Mouse (Mus musculus) heart, embryonic 11.5 days (tissue): ENCODE data around the gene Ano9. TPM values are rescaled to one million over a fixed set of nuclear protein-coding genes. Genes with fewer than 3 reads are reported as not detected.

Experiments
- ATAC-seq: fragments of 200-750 bp; cut with Nextera tagmentation; replicated peaks from 2 replicates; pipeline ENCODE4 v1.8.0; 2017; ENCODE audit warnings: moderate library complexity; ENCODE audit not compliant: insufficient number of reproducible peaks, low FRiP score, low TSS enrichment
- H3K27ac ChIP-seq: fragments of 300-500 bp; sonication (generic); 2 replicates; pipeline ENCODE4 v1.5.1; 2014; ENCODE audit warnings: mild to moderate bottlenecking, low read depth, low read length
- H3K27me3 ChIP-seq: fragments of 300-500 bp; sonication (generic); 2 replicates; pipeline ENCODE4 v1.6.1; 2014; ENCODE audit warnings: mild to moderate bottlenecking, low read length, mixed read lengths; ENCODE audit not compliant: control insufficient read depth, insufficient read depth
- H3K36me3 ChIP-seq: fragments of 300-500 bp; sonication (generic); 2 replicates; pipeline ENCODE4 v1.6.1; 2014; ENCODE audit warnings: mild to moderate bottlenecking, low read length, moderate library complexity, mixed read lengths; ENCODE audit not compliant: control insufficient read depth, insufficient read depth
- H3K4me1 ChIP-seq: fragments of 300-500 bp; sonication (generic); 2 replicates; pipeline ENCODE4 v1.6.1; 2014; ENCODE audit warnings: low read length; ENCODE audit not compliant: control insufficient read depth, insufficient read depth
- H3K4me2 ChIP-seq: fragments of 300-500 bp; sonication (generic); 2 replicates; pipeline ENCODE4 v1.6.1; 2014; ENCODE audit warnings: mild to moderate bottlenecking, moderate library complexity
- H3K4me3 ChIP-seq: fragments of 300-500 bp; sonication (generic); 2 replicates; pipeline ENCODE4 v1.5.1; 2014; ENCODE audit warnings: low read depth, low read length
- H3K9ac ChIP-seq: fragments of 300-500 bp; sonication (generic); 2 replicates; pipeline ENCODE4 v1.6.1; 2014; ENCODE audit warnings: mild to moderate bottlenecking, low read depth, low read length, moderate library complexity
- H3K9me3 ChIP-seq: fragments of 300-500 bp; sonication (generic); replicated peaks from 2 replicates; pipeline ENCODE4 v1.6.1; 2016; ENCODE audit warnings: low read length; ENCODE audit not compliant: control insufficient read depth
- WGBS: fragments of 180-500 bp; shearing (Covaris S2); extraction: QIAGEN DNeasy Blood & Tissue Kit; methylation state at CpG from one replicate; pipeline ENCODE4 v1.1.7; 2014; ENCODE audit not compliant: insufficient replicate concordance; 5-methylcytosine and 5-hydroxymethylcytosine counted together
- polyA plus RNA-seq: library from polyadenylated mRNA; unstranded; fragments of >200 nt; fragmentation: Nextera tagmentation; extraction: Ambion mirVana; gene quantifications from 2 replicates; pipeline ENCODE4 v1.2.1, GENCODE M21; 2014

Ano9 gene
- polyA plus RNA-seq, 1 experiment from 2014 or later, result 0.31 TPM

DNA sequence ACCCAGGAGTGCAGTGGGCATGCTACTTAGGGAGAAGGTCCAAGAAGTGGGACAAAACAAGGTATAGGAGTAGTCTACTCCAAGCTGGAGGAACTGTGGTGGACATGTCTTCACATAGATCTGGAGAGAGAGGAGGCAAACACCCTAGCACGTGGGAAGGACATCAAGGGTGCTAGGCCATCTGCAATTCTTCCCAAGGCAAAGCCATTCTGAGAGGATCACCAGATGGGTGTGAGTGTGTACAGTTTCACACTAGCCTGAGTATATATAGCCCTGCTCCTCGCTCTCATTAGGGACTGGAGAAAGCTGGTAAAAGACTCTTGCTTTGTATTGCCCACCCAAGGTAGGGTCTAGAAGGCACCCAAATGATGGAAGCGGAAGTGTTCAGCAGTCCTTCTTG lies 54.3 kb downstream of the Ano9 start:
- Histone ChIP-seq H3K4me3 (no peak overlapping the region), H3K4me2 (no peak overlapping the region), H3K9me3 (no peaks in the 10 kb centered on the region), H3K36me3 (no peaks in the 10 kb centered on the region), H3K4me1 (0 out of 2 replicates have a peak, but pooled peaks cover 4% of the 10 kb centered on the region), H3K27ac (no peak overlapping the region), H3K27me3 (peaks cover 75% of the 10 kb centered on the region), H3K9ac (no peak overlapping the region)
- WGBS, result 66% methylated on average over 3 of the region's 3 CpGs
- ATAC-seq, result no peak

DNA sequence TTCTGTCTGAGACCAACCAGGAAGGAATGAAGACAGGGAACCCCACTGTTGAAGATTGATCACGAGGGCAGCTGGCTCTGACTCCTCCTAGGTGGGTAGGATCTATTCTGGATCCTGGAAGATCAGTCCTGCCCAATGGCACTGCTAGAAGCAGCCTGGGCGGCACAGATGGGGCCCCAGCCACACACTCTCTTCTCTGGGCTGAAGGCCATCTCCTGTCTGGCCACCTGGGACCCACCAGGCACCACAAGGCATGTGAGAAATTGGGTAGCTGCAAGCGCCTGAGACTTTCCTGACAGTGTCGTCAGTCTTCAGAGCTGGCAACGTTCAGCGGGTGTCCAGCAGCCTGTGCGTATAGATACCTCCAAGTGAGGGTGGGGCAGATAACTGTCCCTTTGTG lies 55.1 kb downstream of the Ano9 start:
- no peak for ATAC-seq
- Histone ChIP-seq H3K9ac (no peak overlapping the region), H3K4me3 (no peak overlapping the region), H3K4me1 (0 out of 2 replicates have a peak, but pooled peaks cover 4% of the 10 kb centered on the region), H3K9me3 (no peaks in the 10 kb centered on the region), H3K4me2 (no peak overlapping the region), H3K36me3 (no peaks in the 10 kb centered on the region), H3K27ac (no peak overlapping the region), H3K27me3 (peaks cover 72% of the 10 kb centered on the region)
- 72% methylated on average over 7 of the region's 7 CpGs for WGBS

DNA sequence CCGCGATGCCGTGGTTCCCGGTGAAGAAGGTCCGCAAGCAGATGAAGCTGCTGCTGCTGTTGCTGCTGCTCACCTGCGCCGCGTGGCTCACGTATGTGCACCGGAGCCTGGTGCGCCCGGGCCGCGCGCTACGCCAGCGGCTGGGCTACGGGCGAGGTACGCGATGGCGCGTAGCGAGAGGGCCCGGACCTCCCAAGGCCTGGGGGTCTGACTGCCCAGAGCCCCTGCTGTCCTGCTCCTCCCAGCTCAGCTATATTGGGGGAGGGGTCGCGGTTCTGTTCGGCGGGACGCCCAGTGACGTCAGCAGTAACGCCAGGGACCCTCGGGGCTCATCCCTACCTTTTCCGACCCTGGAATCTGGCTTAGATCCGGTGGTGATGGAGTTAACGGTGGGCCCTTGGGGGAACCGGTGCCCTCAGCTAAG lies 56.3 kb downstream of the Ano9 start:
- H3K36me3 ChIP-seq, result no peaks in the 10 kb centered on the region
- H3K4me2 ChIP-seq, result peak overlapping the region; percentile 92
- H3K9me3 ChIP-seq, result no peaks in the 10 kb centered on the region
- H3K4me3 ChIP-seq, result peak overlapping the region; percentile 63
- ATAC-seq, result peak; percentile 3; the same call in 1 of the 2 replicates
- H3K27me3 ChIP-seq, result peaks cover 62% of the 10 kb centered on the region
- H3K9ac ChIP-seq, result peak overlapping the region; percentile 66
- 0 out of 2 replicates have a peak, but pooled peaks cover 4% of the 10 kb centered on the region for H3K4me1 ChIP-seq
- H3K27ac ChIP-seq, result no peak overlapping the region
- WGBS, result under 1% methylated on average over 23 of the region's 37 CpGs

DNA sequence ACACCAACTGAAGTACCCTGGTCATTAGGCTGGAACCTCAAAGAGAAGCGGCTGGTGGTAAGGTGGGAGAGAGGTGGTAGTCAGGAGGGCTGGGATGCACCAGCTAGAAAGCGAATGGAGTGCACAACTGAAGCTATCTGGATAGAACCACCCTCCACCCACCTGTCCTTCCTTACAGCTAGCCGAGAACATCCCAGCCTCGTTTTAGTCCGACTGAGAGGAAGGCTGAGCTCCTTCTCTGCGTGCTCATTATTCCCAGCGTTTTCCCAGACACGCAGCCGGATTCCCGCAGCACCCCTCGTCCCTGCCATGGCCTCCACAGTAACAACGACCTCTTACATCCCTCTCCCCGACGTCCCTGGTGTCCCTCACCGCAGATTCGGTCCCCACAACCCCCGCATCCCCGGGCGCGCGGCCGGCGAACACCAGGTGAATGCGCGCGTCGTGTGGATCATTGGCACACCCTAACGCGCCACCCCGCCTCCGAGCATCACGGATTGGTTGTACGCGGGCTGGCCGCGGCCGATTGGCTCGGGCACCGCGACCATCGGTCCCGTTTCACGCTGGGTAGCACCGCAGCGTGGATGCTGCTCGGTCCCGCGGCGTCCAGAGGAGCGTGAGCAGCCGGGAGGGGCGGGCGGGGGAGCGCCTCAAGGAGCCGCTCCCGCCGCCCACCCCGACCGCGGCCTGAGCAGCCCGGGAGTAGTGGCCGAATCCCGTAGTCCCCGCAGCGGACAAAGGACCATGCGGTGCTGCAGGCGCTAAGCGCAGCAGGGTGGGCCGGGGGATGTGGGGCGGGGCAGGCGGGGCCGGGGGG lies 57.0 kb downstream of the Ano9 start, which contains the start of gene B4galnt4:
B4galnt4 (plus strand) TSS at position 679 of the 817 bp plus-strand sequence.
- Histone ChIP-seq H3K4me2 (peak within 1 kb of the TSS; percentile 92), H3K4me1 (0 out of 2 replicates have a peak, but pooled peaks cover 4% of the 10 kb centered on the region), H3K9me3 (no peaks in the 10 kb centered on the region), H3K36me3 (no peaks in the 10 kb centered on the region), H3K4me3 (peak within 1 kb of the TSS; percentile 63), H3K27me3 (peaks cover 57% of the 10 kb centered on the region), H3K9ac (peak within 1 kb of the TSS; percentile 66), H3K27ac (no peak within 1 kb of the TSS)
- ATAC-seq, result peak; percentile 77
- under 1% methylated on average over 68 of the region's 72 CpGs for WGBS

DNA sequence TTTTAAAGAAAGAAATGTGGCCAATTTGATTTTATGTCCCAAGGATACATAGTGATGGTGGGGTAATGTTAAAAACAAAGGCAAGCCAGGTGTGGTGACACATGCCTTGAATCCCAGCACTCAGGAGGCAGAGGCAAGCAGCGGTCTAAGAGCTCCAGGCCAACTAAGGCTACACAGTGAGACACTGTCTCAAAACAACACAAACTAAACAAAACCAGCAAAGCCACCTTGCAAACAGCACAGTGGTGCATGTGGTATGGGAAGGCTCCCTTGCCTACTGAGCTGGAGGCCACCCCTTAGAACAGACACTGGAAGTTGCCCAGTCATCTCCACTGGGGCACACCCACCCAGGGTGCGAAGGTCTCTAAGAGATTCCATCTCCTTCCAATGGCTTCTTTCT lies 57.7 kb downstream of the Ano9 start:
- H3K27me3 ChIP-seq, result peaks cover 55% of the 10 kb centered on the region
- H3K4me2 ChIP-seq, result peak overlapping the region; percentile 92
- ATAC-seq, result no peak

DNA sequence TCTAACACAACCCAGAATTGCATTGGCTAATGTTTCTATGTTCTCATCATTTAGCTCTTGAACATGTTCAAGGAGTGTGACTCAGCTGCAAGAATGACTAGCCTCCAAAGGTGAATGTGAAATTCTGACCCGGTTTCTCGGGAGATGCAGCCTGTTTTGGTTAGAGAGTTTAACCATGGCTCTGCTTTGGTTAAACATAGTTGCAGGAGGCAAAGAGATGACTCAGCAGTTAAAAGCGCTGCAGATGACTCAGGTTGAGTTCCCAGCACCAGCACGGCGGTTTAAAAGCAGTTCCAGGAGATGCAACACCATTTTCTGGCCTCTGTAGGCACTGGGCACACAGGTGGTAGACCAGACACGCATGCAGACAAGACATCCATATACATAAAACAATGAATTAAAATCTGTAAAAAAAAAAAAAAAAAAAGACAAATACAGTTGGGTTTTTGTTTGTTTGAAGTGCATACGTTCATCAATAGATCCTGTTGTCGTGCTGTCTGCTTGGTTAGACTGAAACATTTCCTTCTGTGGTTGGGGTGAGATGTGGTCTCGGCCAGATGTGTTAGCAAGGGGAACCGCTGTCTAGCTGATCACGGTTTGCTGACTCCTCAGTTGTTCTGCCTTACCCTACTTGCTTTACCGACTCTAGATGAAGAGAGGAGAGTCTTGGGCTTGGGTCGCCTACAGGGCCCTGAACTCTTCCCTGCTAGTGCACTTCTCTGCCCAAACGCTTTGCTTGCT lies 58.8 kb downstream of the Ano9 start:
- ATAC-seq, result no peak
- no peak overlapping the region for H3K9ac ChIP-seq
- no peak overlapping the region for H3K4me2 ChIP-seq
- H3K4me3 ChIP-seq, result no peak overlapping the region
- peaks cover 53% of the 10 kb centered on the region for H3K27me3 ChIP-seq
- H3K36me3 ChIP-seq, result no peaks in the 10 kb centered on the region
- 80% methylated on average over 14 of the region's 14 CpGs for WGBS
- no peaks in the 10 kb centered on the region for H3K9me3 ChIP-seq
- H3K27ac ChIP-seq, result no peak overlapping the region
- 0 out of 2 replicates have a peak, but pooled peaks cover 4% of the 10 kb centered on the region for H3K4me1 ChIP-seq

More for the DNA sequence above, 57.7 kb downstream of the Ano9 start:
- Histone ChIP-seq H3K27ac (no peak overlapping the region), H3K4me1 (0 out of 2 replicates have a peak, but pooled peaks cover 4% of the 10 kb centered on the region), H3K9ac (no peak overlapping the region), H3K4me3 (peak overlapping the region; percentile 63), H3K36me3 (no peaks in the 10 kb centered on the region), H3K9me3 (no peaks in the 10 kb centered on the region)
- 81% methylated on average over 2 of the region's 2 CpGs for WGBS

DNA sequence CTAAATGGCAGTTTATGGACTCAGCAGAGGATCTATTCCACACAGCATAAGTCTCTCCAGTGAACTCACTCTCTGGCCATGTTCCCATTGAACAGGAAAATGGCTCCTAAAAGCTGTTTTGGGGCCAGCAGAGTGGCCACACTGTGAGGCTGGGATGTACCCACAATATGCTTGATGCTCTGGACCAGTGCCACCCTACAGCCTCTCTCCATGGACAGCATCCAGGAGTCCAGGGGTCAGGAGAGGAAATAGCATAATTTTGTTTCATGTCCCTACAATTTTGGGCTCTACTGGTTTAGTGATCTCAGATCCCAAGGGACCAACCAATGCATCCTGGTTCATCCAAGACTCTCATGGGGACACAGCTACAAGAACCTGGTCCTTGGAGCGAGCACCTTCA lies 60.1 kb downstream of the Ano9 start:
- Histone ChIP-seq H3K27ac (no peak overlapping the region), H3K36me3 (no peaks in the 10 kb centered on the region), H3K9ac (no peak overlapping the region), H3K9me3 (no peaks in the 10 kb centered on the region), H3K4me2 (no peak overlapping the region), H3K4me3 (no peak overlapping the region), H3K4me1 (0 out of 2 replicates have a peak, but pooled peaks cover 4% of the 10 kb centered on the region), H3K27me3 (peaks cover 46% of the 10 kb centered on the region)
- WGBS, result 90% methylated on average over 1 of the region's 1 CpGs
- no peak for ATAC-seq

DNA sequence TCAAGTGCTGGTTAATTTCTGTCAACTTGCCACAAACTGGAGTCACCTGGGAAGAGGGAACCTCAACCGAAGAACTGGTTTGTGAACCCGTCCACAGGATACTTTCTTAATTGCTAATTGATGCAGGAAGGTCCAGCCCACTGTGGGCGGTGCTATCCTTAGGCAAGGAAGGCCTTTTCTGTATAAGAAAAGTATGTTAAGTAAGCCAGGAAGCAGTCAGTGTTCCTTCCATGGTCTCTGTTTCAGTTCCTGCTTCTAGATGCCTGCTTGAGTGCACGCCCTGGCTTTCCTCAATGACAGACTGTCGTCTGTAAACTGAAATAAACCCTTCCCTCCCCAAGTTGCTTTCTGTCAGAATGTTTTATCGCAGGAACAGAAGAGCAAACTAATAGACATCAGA lies 60.6 kb downstream of the Ano9 start:
- Histone ChIP-seq H3K9me3 (no peaks in the 10 kb centered on the region), H3K4me1 (0 out of 2 replicates have a peak, but pooled peaks cover 4% of the 10 kb centered on the region), H3K4me3 (no peak overlapping the region), H3K27me3 (peaks cover 40% of the 10 kb centered on the region), H3K27ac (no peak overlapping the region), H3K9ac (no peak overlapping the region), H3K36me3 (no peaks in the 10 kb centered on the region), H3K4me2 (no peak overlapping the region)
- ATAC-seq, result no peak
- WGBS, result 84% methylated on average over 6 of the region's 6 CpGs
